Mouse (Mus musculus) C2C12 (cell line): Measurements from ENCODE around the gene Ddias. TPM values are rescaled to one million over a fixed set of nuclear protein-coding genes. Genes with fewer than 3 reads are reported as not detected.

Experiments
- H3K27me3 ChIP-seq: one replicate; pipeline ENCODE4 v1.6.1; 2011; ENCODE audit not compliant: control insufficient read depth, insufficient read depth, insufficient read length
- H3K36me3 ChIP-seq: one replicate; pipeline ENCODE4 v1.6.1; 2011; ENCODE audit not compliant: control insufficient read depth, insufficient read depth
- H3K4me3 ChIP-seq: one replicate; pipeline ENCODE4 v1.5.1; 2011; ENCODE audit warnings: mild to moderate bottlenecking, control low read depth; ENCODE audit not compliant: poor library complexity, insufficient read depth, severe bottlenecking
- H3K79me2 ChIP-seq: one replicate; pipeline ENCODE4 v1.6.1; 2011; ENCODE audit not compliant: control insufficient read depth, insufficient read depth
- H3K79me3 ChIP-seq: one replicate; pipeline ENCODE4 v1.6.1; 2011; ENCODE audit warnings: low read depth, control low read depth
- H3ac ChIP-seq: one replicate; pipeline ENCODE3; 2011; ENCODE audit warnings: low read depth; ENCODE audit not compliant: control insufficient read depth, insufficient read length
- CEBPB ChIP-seq: IDR thresholded peaks from one replicate; pipeline ENCODE4 v1.6.1; 2011; ENCODE audit warnings: low read depth, mild to moderate bottlenecking, control low read depth, moderate library complexity
- CTCF ChIP-seq: IDR thresholded peaks from one replicate; pipeline ENCODE4 v1.5.1; 2011; ENCODE audit not compliant: control insufficient read depth, insufficient read depth, insufficient read length
- FOSL1 ChIP-seq: IDR thresholded peaks from one replicate; pipeline ENCODE4 v1.8.0; 2011; ENCODE audit warnings: mild to moderate bottlenecking, low read length; ENCODE audit not compliant: poor library complexity, insufficient read depth, severe bottlenecking
- MAX ChIP-seq: IDR thresholded peaks from one replicate; pipeline ENCODE4 v1.6.1; 2011; ENCODE audit warnings: mild to moderate bottlenecking, control low read depth
- MYOD1 ChIP-seq: IDR thresholded peaks from one replicate; pipeline ENCODE4 v1.6.1; 2011; ENCODE audit warnings: low read depth; ENCODE audit not compliant: control insufficient read depth, insufficient read length
- MYOG ChIP-seq: IDR thresholded peaks from one replicate; pipeline ENCODE4 v1.6.1; 2011; ENCODE audit not compliant: control insufficient read depth, insufficient read length; ENCODE audit errors: extremely low read depth
- USF1 ChIP-seq: IDR thresholded peaks from one replicate; pipeline ENCODE4 v1.6.1; 2011; ENCODE audit warnings: low read depth, mild to moderate bottlenecking, control low read depth, moderate library complexity
- polyA plus RNA-seq: library from polyadenylated mRNA; unstranded; fragments of >200 nt; fragmentation: generic; extraction: Trizol; gene quantifications from one replicate; pipeline ENCODE4 v1.2.1, GENCODE M21; 2012; ENCODE audit warnings: missing spikeins

Ddias gene
- polyA plus RNA-seq, 1 experiment, result 4.6 TPM

DNA sequence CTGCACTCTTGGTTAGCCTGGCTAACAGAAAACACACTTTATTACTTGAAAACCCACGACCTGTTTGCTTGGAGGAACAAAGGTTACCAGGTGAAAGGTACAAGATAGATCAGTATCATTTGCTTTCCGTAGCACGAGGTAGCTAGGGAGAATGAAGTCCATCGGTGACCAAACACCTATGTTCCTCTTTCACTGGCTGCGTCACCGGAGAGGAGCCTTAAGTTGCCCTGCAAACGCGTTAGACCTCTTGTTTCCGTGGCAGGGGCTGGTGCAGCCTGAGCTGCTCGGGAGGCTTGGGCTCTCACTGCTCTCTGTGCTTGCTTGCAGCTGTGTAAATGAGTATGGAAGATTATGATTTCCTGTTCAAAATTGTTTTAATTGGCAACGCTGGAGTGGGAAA, 54.4 kb downstream of the Ddias start:
- Histone ChIP-seq H3K79me3 (no peaks in the 10 kb centered on the region), H3ac (no peak overlapping the region), H3K27me3 (no peaks in the 10 kb centered on the region), H3K79me2 (no peaks in the 10 kb centered on the region), H3K36me3 (no peaks in the 10 kb centered on the region), H3K4me3 (no peak overlapping the region)
- TF ChIP-seq MYOG, result no peak
- no peak for TF ChIP-seq CTCF
- no peak for TF ChIP-seq FOSL1
- no peak for TF ChIP-seq MAX
- no peak for TF ChIP-seq USF1
- no peak for TF ChIP-seq CEBPB
- no peak for TF ChIP-seq MYOD1

DNA sequence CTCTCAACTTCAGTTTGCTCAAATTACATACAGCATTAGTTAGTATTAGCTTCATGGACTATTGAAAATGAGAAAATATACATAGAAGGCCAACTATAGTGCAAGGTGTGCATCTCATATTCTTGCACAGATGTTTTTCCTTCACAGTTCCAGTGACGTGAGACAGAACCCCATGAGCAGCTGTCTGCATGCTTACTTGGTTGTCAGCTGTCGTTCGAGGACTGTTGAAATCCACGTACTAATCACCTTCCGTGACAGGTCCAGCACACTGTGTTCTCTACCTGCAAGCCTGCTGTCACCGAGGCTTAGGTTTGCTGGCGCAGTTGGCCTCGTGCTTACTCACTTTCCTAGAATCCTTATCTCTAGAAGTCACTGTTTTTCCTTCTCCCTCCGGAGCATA, 56.2 kb downstream of the Ddias start:
- Histone ChIP-seq H3K79me3 (no peaks in the 10 kb centered on the region), H3K27me3 (no peaks in the 10 kb centered on the region), H3ac (no peak overlapping the region), H3K36me3 (no peaks in the 10 kb centered on the region), H3K79me2 (no peaks in the 10 kb centered on the region), H3K4me3 (no peak overlapping the region)
- TF ChIP-seq CEBPB (no peak), USF1 (no peak), MYOD1 (no peak), MYOG (no peak), CTCF (no peak), MAX (no peak), FOSL1 (no peak)

DNA sequence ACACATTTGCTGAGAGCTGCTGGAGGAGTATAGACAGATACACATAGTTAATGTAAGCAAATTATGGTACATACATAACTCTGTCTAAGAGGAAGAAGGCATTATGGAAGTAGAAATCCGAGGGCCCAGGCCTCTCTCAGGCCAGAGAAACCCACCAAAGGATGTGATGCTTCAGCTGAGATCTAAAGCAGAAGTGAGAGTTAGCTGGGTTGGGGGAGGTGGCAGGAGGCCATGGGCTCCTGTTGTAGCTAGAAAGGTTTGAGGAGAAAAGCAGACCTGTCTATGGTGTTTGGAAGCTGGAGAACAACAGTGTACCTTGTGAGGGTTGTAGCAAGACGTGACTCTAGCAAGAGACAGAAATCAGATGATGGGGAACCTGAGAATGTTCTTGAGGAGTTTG, 56.8 kb downstream of the Ddias start:
- no peak for TF ChIP-seq CTCF
- no peak for TF ChIP-seq MAX
- TF ChIP-seq MYOG, result no peak
- no peak for TF ChIP-seq USF1
- TF ChIP-seq CEBPB, result no peak
- no peak for TF ChIP-seq MYOD1
- no peak for TF ChIP-seq FOSL1
- H3K27me3 ChIP-seq, result no peaks in the 10 kb centered on the region

DNA sequence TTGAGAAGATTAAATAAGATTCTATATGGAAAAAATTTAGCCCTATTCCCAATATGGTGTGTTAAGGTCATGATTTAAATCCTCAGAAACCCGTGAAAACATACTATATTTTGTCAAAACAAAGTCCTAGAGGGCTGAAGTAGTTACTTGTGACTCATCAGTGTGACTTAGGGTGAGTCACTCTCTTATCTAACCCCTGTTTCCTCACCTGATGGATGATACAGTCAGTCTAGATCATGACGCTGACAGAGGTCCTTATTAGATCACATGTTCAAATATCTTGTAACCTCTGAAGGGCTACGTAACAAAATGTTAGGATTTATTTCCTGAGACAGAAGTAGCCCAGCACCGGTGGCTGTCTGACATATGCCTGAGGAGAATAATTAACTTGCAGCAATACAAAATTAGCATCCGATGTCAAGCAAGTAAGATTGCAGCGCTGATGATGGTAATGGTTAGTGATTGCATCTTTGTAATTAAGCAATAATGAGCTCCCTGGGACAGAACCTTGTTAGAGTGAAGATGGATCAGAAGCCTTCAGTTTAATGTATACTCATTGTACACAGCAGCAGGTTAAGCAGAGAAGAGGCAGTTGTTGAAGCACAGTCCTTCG, 62.3 kb downstream of the Ddias start:
- H3K79me3 ChIP-seq, result no peaks in the 10 kb centered on the region
- H3K79me2 ChIP-seq, result no peaks in the 10 kb centered on the region
- no peaks in the 10 kb centered on the region for H3K27me3 ChIP-seq
- no peak overlapping the region for H3ac ChIP-seq
- H3K4me3 ChIP-seq, result no peak overlapping the region
- TF ChIP-seq MYOD1 (no peak), FOSL1 (peak; percentile 29)
- no peaks in the 10 kb centered on the region for H3K36me3 ChIP-seq

More for the DNA sequence above, 56.8 kb downstream of the Ddias start:
- H3K36me3 ChIP-seq, result no peaks in the 10 kb centered on the region
- H3K4me3 ChIP-seq, result no peak overlapping the region
- H3ac ChIP-seq, result no peak overlapping the region
- H3K79me3 ChIP-seq, result no peaks in the 10 kb centered on the region
- no peaks in the 10 kb centered on the region for H3K79me2 ChIP-seq

Other genes with a start within 250 kb of the Ddias start
- 1.2 TPM for gene Ankrd42, start 237.1 kb downstream of the Ddias start, polyA plus RNA-seq
- 6.8 TPM for gene Pcf11, start 204.3 kb downstream of the Ddias start, polyA plus RNA-seq
- gene Rab30, start 132.6 kb downstream of the Ddias start, polyA plus RNA-seq, result 2.0 TPM
- 17.7 TPM for gene Prcp, start 223 bp upstream of the Ddias start, polyA plus RNA-seq
- 0.66 TPM for gene Fam181b, start 205.6 kb upstream of the Ddias start, polyA plus RNA-seq